Mouse (Mus musculus): Measurements from ENCODE around the gene Uqcc3. TPM values are rescaled to one million over a fixed set of nuclear protein-coding genes. Genes with fewer than 3 reads are reported as not detected.
"Not testable (repeated sequence)": the region's sequence is repeated elsewhere in the genome, so short reads cannot be mapped to it uniquely, and the experiment has no call there.

Gene Uqcc3
- polyA plus RNA-seq, 1 experiment from 2014 or later, result 62.8 TPM

GRCm38 (mm10) chr19:8870838-8871237 is 9.9 kb downstream of the Uqcc3 start:
- peaks cover 6% of the 10 kb centered on the region for H3K4me1 ChIP-seq
- ATAC-seq (ENCODE audit: insufficient read depth, low FRiP score, low read depth), result no peak
- peak overlapping the region; percentile 57 for H3K4me2 ChIP-seq
- peaks cover 14% of the 10 kb centered on the region for H3K36me3 ChIP-seq
- WGBS, result 38% methylated on average over 9 of the region's 9 CpGs
- H3K27me3 ChIP-seq (replicated peaks), result no peaks in the 10 kb centered on the region
- peak overlapping the region; percentile 97 for H3K4me3 ChIP-seq (replicated peaks)
- no peaks in the 10 kb centered on the region for H3K9me3 ChIP-seq
- H3K9ac ChIP-seq, result peak overlapping the region; percentile 40; the same call in 1 of the 2 replicates
- peak overlapping the region; percentile 45 for H3K27ac ChIP-seq

GRCm38 (mm10) chr19:8870381-8870780 is 10.3 kb downstream of the Uqcc3 start:
- not testable (repeated sequence) for H3K9me3 ChIP-seq; H3K27me3 ChIP-seq (replicated peaks); H3K9ac ChIP-seq; H3K27ac ChIP-seq; H3K4me1 ChIP-seq; ATAC-seq (ENCODE audit: insufficient read depth, low FRiP score, low read depth)
- Histone ChIP-seq H3K36me3 (peaks cover 10% of the 10 kb centered on the region), H3K4me2 (peak overlapping the region; percentile 57; the same call in 1 of the 2 replicates), H3K4me3 (replicated peaks) (peak overlapping the region; percentile 97; the same call in 1 of the 2 replicates)
- WGBS, result 63% methylated on average over 3 of the region's 3 CpGs

GRCm38 (mm10) chr19:8864265-8864664 is 16.5 kb downstream of the Uqcc3 start:
- no peak for ATAC-seq (ENCODE audit: insufficient read depth, low FRiP score, low read depth)
- H3K36me3 ChIP-seq, result no peaks in the 10 kb centered on the region
- no peaks in the 10 kb centered on the region for H3K4me1 ChIP-seq
- no peak overlapping the region for H3K9ac ChIP-seq
- no peak overlapping the region for H3K27ac ChIP-seq
- H3K4me2 ChIP-seq, result no peak overlapping the region
- H3K27me3 ChIP-seq (replicated peaks), result no peaks in the 10 kb centered on the region
- 81% methylated on average over 6 of the region's 6 CpGs for WGBS
- no peak overlapping the region for H3K4me3 ChIP-seq (replicated peaks)
- no peaks in the 10 kb centered on the region for H3K9me3 ChIP-seq

GRCm38 (mm10) chr19:8859018-8859417 is 21.7 kb downstream of the Uqcc3 start:
- no peak for ATAC-seq (ENCODE audit: insufficient read depth, low FRiP score, low read depth)
- 15% methylated on average over 1 of the region's 1 CpGs for WGBS

GRCm38 (mm10) chr19:8857689-8858088 is 23.0 kb downstream of the Uqcc3 start:
- Histone ChIP-seq H3K9me3 (no peaks in the 10 kb centered on the region), H3K4me2 (no peak overlapping the region), H3K27me3 (replicated peaks) (no peaks in the 10 kb centered on the region), H3K36me3 (no peaks in the 10 kb centered on the region), H3K4me1 (no peaks in the 10 kb centered on the region), H3K27ac (no peak overlapping the region), H3K4me3 (replicated peaks) (no peak overlapping the region), H3K9ac (no peak overlapping the region)
- 40% methylated on average over 4 of the region's 4 CpGs for WGBS
- no peak for ATAC-seq (ENCODE audit: insufficient read depth, low FRiP score, low read depth)

More at GRCm38 (mm10) chr19:8859018-8859417, 21.7 kb downstream of the Uqcc3 start:
- no peaks in the 10 kb centered on the region for H3K27me3 ChIP-seq (replicated peaks)
- H3K9ac ChIP-seq, result no peak overlapping the region
- H3K4me3 ChIP-seq (replicated peaks), result no peak overlapping the region
- no peak overlapping the region for H3K4me2 ChIP-seq
- no peaks in the 10 kb centered on the region for H3K4me1 ChIP-seq
- no peaks in the 10 kb centered on the region for H3K36me3 ChIP-seq
- H3K27ac ChIP-seq, result no peak overlapping the region
- H3K9me3 ChIP-seq, result no peaks in the 10 kb centered on the region

GRCm38 (mm10) chr19:8853117-8853516 is 27.6 kb downstream of the Uqcc3 start:
- Histone ChIP-seq H3K27ac (no peak overlapping the region), H3K4me2 (no peak overlapping the region), H3K9ac (no peak overlapping the region), H3K27me3 (replicated peaks) (no peaks in the 10 kb centered on the region), H3K36me3 (no peaks in the 10 kb centered on the region), H3K9me3 (no peaks in the 10 kb centered on the region), H3K4me1 (0 out of 2 replicates have a peak, but pooled peaks cover 9% of the 10 kb centered on the region), H3K4me3 (replicated peaks) (no peak overlapping the region)
- WGBS, result 76% methylated on average over 3 of the region's 3 CpGs
- no peak for ATAC-seq (ENCODE audit: insufficient read depth, low FRiP score, low read depth)

- ATAC-seq (ENCODE audit: insufficient read depth, low FRiP score, low read depth), result no peak
- no peaks in the 10 kb centered on the region for H3K27me3 ChIP-seq (replicated peaks)
- H3K4me2 ChIP-seq, result no peak overlapping the region
- H3K4me1 ChIP-seq, result 0 out of 2 replicates have a peak, but pooled peaks cover 9% of the 10 kb centered on the region
- no peak overlapping the region for H3K27ac ChIP-seq
- H3K36me3 ChIP-seq, result no peaks in the 10 kb centered on the region
- no peak overlapping the region for H3K4me3 ChIP-seq (replicated peaks)
- no peaks in the 10 kb centered on the region for H3K9me3 ChIP-seq
- no peak overlapping the region for H3K9ac ChIP-seq
- 56% methylated on average over 10 of the region's 10 CpGs for WGBS
Measured at GRCm38 (mm10) chr19:8852236-8852928, 28.3 kb downstream of the Uqcc3 start.

GRCm38 (mm10) chr19:8851639-8852038 is 29.1 kb downstream of the Uqcc3 start:
- no peak overlapping the region for H3K4me3 ChIP-seq (replicated peaks)
- no peak overlapping the region for H3K9ac ChIP-seq
- H3K9me3 ChIP-seq, result no peaks in the 10 kb centered on the region
- H3K4me1 ChIP-seq, result 0 out of 2 replicates have a peak, but pooled peaks cover 9% of the 10 kb centered on the region
- no peak overlapping the region for H3K27ac ChIP-seq
- H3K36me3 ChIP-seq, result 0 out of 2 replicates have a peak, but pooled peaks cover 1% of the 10 kb centered on the region
- no peak for ATAC-seq (ENCODE audit: insufficient read depth, low FRiP score, low read depth)
- no peaks in the 10 kb centered on the region for H3K27me3 ChIP-seq (replicated peaks)
- H3K4me2 ChIP-seq, result no peak overlapping the region
- 50% methylated on average over 7 of the region's 7 CpGs for WGBS

- H3K36me3 ChIP-seq, result peaks cover 12% of the 10 kb centered on the region
- ATAC-seq (ENCODE audit: insufficient read depth, low FRiP score, low read depth), result peak; percentile 52
- no peaks in the 10 kb centered on the region for H3K9me3 ChIP-seq
- no peak within 1 kb of the TSS for H3K9ac ChIP-seq
- H3K4me2 ChIP-seq, result peak within 1 kb of the TSS; percentile 26
- no peaks in the 10 kb centered on the region for H3K27me3 ChIP-seq (replicated peaks)
- H3K27ac ChIP-seq, result peak within 1 kb of the TSS; percentile 31
- 0 out of 2 replicates have a peak, but pooled peaks cover 9% of the 10 kb centered on the region for H3K4me1 ChIP-seq
- 22% methylated on average over 7 of the region's 7 CpGs for WGBS
- no peak within 1 kb of the TSS for H3K4me3 ChIP-seq (replicated peaks)
Measured at GRCm38 (mm10) chr19:8850402-8850901, 30.3 kb downstream of the Uqcc3 start, which contains the start of gene Lrrn4cl. Gene Lrrn4cl (plus strand): TSS chr19:8850768.

- ATAC-seq (ENCODE audit: insufficient read depth, low FRiP score, low read depth), result no peak
- no peaks in the 10 kb centered on the region for H3K9me3 ChIP-seq
- H3K9ac ChIP-seq, result no peak overlapping the region
- 0 out of 2 replicates have a peak, but pooled peaks cover 9% of the 10 kb centered on the region for H3K4me1 ChIP-seq
- H3K36me3 ChIP-seq, result peaks cover 12% of the 10 kb centered on the region
- H3K4me3 ChIP-seq (replicated peaks), result no peak overlapping the region
- H3K27me3 ChIP-seq (replicated peaks), result no peaks in the 10 kb centered on the region
- 70% methylated on average over 5 of the region's 5 CpGs for WGBS
- no peak overlapping the region for H3K27ac ChIP-seq
- H3K4me2 ChIP-seq, result no peak overlapping the region
Measured at GRCm38 (mm10) chr19:8848356-8848755, 32.4 kb downstream of the Uqcc3 start.

GRCm38 (mm10) chr19:8844371-8845129 is 36.2 kb downstream of the Uqcc3 start:
- no peak overlapping the region for H3K9ac ChIP-seq
- H3K27ac ChIP-seq, result no peak overlapping the region
- whole genome bisulfite sequencing, result 64% methylated on average over 5 of the region's 5 CpGs
- H3K4me3 ChIP-seq (replicated peaks), result no peak overlapping the region
- no peaks in the 10 kb centered on the region for H3K27me3 ChIP-seq (replicated peaks)
- peaks cover 12% of the 10 kb centered on the region for H3K36me3 ChIP-seq
- no peak for ATAC-seq (ENCODE audit: insufficient read depth, low FRiP score, low read depth)
- no peaks in the 10 kb centered on the region for H3K9me3 ChIP-seq
- no peak overlapping the region for H3K4me2 ChIP-seq
- peaks cover 14% of the 10 kb centered on the region for H3K4me1 ChIP-seq

GRCm38 (mm10) chr19:8842961-8843360 is 37.8 kb downstream of the Uqcc3 start:
- Histone ChIP-seq H3K4me1 (peaks cover 20% of the 10 kb centered on the region), H3K27me3 (replicated peaks) (no peaks in the 10 kb centered on the region), H3K4me3 (replicated peaks) (no peak overlapping the region), H3K9me3 (no peaks in the 10 kb centered on the region), H3K4me2 (no peak overlapping the region), H3K9ac (no peak overlapping the region), H3K36me3 (peaks cover 12% of the 10 kb centered on the region), H3K27ac (no peak overlapping the region)
- ATAC-seq (ENCODE audit: insufficient read depth, low FRiP score, low read depth), result no peak
- WGBS, result 87% methylated on average over 6 of the region's 6 CpGs

All from stomach, embryonic 15.5 days (tissue).